Mouse (Mus musculus) left cerebral cortex, postnatal 36 days (tissue): Measurements from ENCODE around the gene Psmd13. TPM values are rescaled to one million over a fixed set of nuclear protein-coding genes. Genes with fewer than 3 reads are reported as not detected.
"Not testable (repeated sequence)": the region's sequence is repeated elsewhere in the genome, so short reads cannot be mapped to it uniquely, and the experiment has no call there.

Source experiments
- DNase-seq, 2 experiments: peaks; one replicate each; pipeline ENCODE4 v3.0.0; 2021 to 2022; ENCODE audit warnings: low spot score in 2 of 2, mixed read lengths in 1 of 2
- intact Hi-C: fragments of 180-260 bp; cut with DNase I; formaldehyde crosslinking; loops from one replicate; pipeline ENCODE4 v1.15.1; 2025
- total RNA-seq, 2 experiments: library from RNA; stranded (reverse); gene quantifications; 2 replicates each; pipeline ENCODE4 v1.2.3; 2021

The Psmd13 gene
- total RNA-seq, 2 experiments from 2014 or later = 106 to 113 TPM

GRCm38 (mm10) chr7:140855181-140855580 lies 26.6 kb upstream of the Psmd13 start:
- no peak for DNase-seq
- intact Hi-C loops = loop anchor here (5.0 kb wide), 1 partner anchor 207 kb away; the partner anchor contains the start of gene B4galnt4

GRCm38 (mm10) chr7:140855860-140856784 lies 25.6 kb upstream of the Psmd13 start, which contains the start of gene Gm45785:
TSS of gene Gm45785 (minus strand) at chr7:140856331.
- peak; percentile 84 to 87 for DNase-seq
- intact Hi-C loops = loop anchor here (5.0 kb wide), 1 partner anchor 206 kb away; the partner anchor contains the start of gene B4galnt4

GRCm38 (mm10) chr7:140856785-140857549 lies 24.8 kb upstream of the Psmd13 start, which contains the start of gene Ric8a:
TSS of gene Ric8a (plus strand) at chr7:140856957.
- peak; percentile 92 for DNase-seq
- intact Hi-C loops = loop anchor here (1.0 to 5.0 kb wide), 2 partner anchors 25 to 205 kb away; partner anchors contain the start of genes B4galnt4 and Sirt3

GRCm38 (mm10) chr7:140857550-140858505 lies 23.9 kb upstream of the Psmd13 start, which contains the start of gene Bet1l:
TSS of gene Bet1l (minus strand) at chr7:140857577.
- peak; percentile 35 to 40 for DNase-seq
- intact Hi-C loops = loop anchor here (1.0 to 5.0 kb wide), 2 partner anchors 24 to 204 kb away; partner anchors contain the start of genes B4galnt4 and Sirt3

- intact Hi-C loops = loop anchor here (5.0 kb wide), 1 partner anchor 204 kb away; the partner anchor contains the start of gene B4galnt4
- DNase-seq = no peak
Measured at GRCm38 (mm10) chr7:140858746-140859145, 23.0 kb upstream of the Psmd13 start.

- intact Hi-C loops = loop anchor here (5.0 kb wide), 1 partner anchor 202 kb away; the partner anchor contains the start of gene B4galnt4
- no peak for DNase-seq
Measured at GRCm38 (mm10) chr7:140859997-140860396, 21.8 kb upstream of the Psmd13 start.

- intact Hi-C loops = no loop called here
- DNase-seq = no peak
Measured at GRCm38 (mm10) chr7:140860728-140861127, 21.0 kb upstream of the Psmd13 start.

GRCm38 (mm10) chr7:140864761-140865160 lies 17.0 kb upstream of the Psmd13 start:
- intact Hi-C loops = no loop called here
- DNase-seq = no peak

GRCm38 (mm10) chr7:140874224-140874623 lies 7.5 kb upstream of the Psmd13 start:
- intact Hi-C loops = no loop called here
- DNase-seq = no peak

- no peak for DNase-seq
- intact Hi-C loops = no loop called here
Measured at GRCm38 (mm10) chr7:140877364-140877763, 4.4 kb upstream of the Psmd13 start.

GRCm38 (mm10) chr7:140879355-140879754 lies 2.4 kb upstream of the Psmd13 start:
- DNase-seq = no peak
- intact Hi-C loops = no loop called here

- DNase-seq = no peak
- intact Hi-C loops = no loop called here
Measured at GRCm38 (mm10) chr7:140880419-140880818, 1.3 kb upstream of the Psmd13 start.

- intact Hi-C loops = no loop called here
- no peak for DNase-seq
Measured at GRCm38 (mm10) chr7:140880865-140881515, 778 bp upstream of the Psmd13 start.

GRCm38 (mm10) chr7:140882469-140882803 lies 668 bp downstream of the Psmd13 start:
- intact Hi-C loops = loop anchor here (1.0 kb wide), 1 partner anchor 25 kb away; the partner anchor contains the start of gene Bet1l
- no peak for DNase-seq

- DNase-seq, intact Hi-C loops: not testable (repeated sequence)
Measured at GRCm38 (mm10) chr7:140890636-140891035, 8.9 kb downstream of the Psmd13 start.

- no peak for DNase-seq
- intact Hi-C loops = no loop called here
Measured at GRCm38 (mm10) chr7:140894031-140894430, 12.3 kb downstream of the Psmd13 start.

GRCm38 (mm10) chr7:140894611-140895010 lies 12.8 kb downstream of the Psmd13 start:
- intact Hi-C loops = no loop called here
- DNase-seq = no peak

- intact Hi-C loops = no loop called here
- no peak for DNase-seq
Measured at GRCm38 (mm10) chr7:140897863-140898262, 16.1 kb downstream of the Psmd13 start.
